ENCODE assay signal across 15 mouse cellular contexts in the genomic region with DNA sequence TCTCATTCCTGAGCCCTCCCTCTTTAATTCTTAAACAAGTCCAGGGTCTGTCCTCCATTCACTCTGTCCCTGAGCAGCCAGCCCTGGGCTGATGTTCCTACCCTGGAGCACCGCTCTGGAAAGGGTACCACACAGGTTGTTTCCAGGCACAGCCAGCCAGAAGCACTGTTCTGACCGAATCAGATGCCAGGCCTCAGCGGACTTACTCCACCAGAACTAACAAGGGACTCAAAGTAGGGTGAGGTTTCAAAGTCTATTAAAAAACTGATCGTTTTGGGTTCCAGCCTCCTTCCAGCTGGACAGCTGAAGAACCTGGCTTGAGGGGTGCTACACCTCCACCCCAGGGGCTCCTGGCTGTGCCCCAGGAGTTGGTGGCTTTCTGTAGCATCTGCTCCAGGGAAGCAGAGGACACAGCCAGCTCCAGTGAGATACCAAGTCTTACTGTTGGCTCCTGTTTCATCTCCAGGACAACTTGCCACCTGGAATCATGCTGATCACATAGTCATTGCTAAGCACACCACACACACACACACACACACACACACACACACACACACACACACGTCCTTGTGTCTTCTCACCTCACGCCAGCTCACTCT. TPM values are rescaled to one million over a fixed set of nuclear protein-coding genes. Genes with fewer than 3 reads are reported as not detected.
A peak's percentile ranks its signal among the peaks of the same experiment; 100 is the strongest.
DNase-seq lines count a peak whose midpoint lies in the region; ATAC-seq and TF ChIP-seq lines count a peak whose summit lies in the region.
"Had no signal": no experiment of that assay in that cellular context is flagged by ENCODE, and none has a peak within 500 bp of the region (broad histone marks: within the 10 kb centered on the region; RNA-seq: fewer than 3 reads in every experiment).

No protein-coding gene starts in this region.

- H3K4me3 ChIP-seq in forebrain, embryonic 13.5 days, result no peak overlapping the region
- no peak overlapping the region for H3K4me3 ChIP-seq in forebrain, embryonic 11.5 days (ENCODE audit: low read depth, low read length)
- no peak overlapping the region for H3K4me3 ChIP-seq in hindbrain, postnatal 0 days (ENCODE audit: low read length)
- H3K4me3 ChIP-seq in hindbrain, embryonic 11.5 days (ENCODE audit: low read depth, low read length), result no peak overlapping the region
- no peak overlapping the region for H3K4me3 ChIP-seq in neural tube, embryonic 15.5 days (replicated peaks)
- H3K4me3 ChIP-seq: embryonic facial prominence, embryonic 12.5 days; heart, adult 2 months; liver, embryonic 15.5 days had no signal

- H3K27me3 ChIP-seq in forebrain, embryonic 13.5 days, result no peaks in the 10 kb centered on the region
- no peaks in the 10 kb centered on the region for H3K27me3 ChIP-seq in forebrain, embryonic 11.5 days (ENCODE audit: control insufficient read depth, insufficient read depth, low read length)
- no peaks in the 10 kb centered on the region for H3K27me3 ChIP-seq in hindbrain, postnatal 0 days (ENCODE audit: insufficient read depth, low read length)
- H3K27me3 ChIP-seq in hindbrain, embryonic 11.5 days (ENCODE audit: control insufficient read depth, insufficient read depth, low read length), result no peaks in the 10 kb centered on the region
- H3K27me3 ChIP-seq in neural tube, embryonic 15.5 days (replicated peaks), result no peaks in the 10 kb centered on the region
- H3K27me3 ChIP-seq: embryonic facial prominence, embryonic 12.5 days; liver, embryonic 15.5 days; Patski had no signal

- H3K4me2 ChIP-seq in forebrain, embryonic 13.5 days, result no peak overlapping the region
- no peak overlapping the region for H3K4me2 ChIP-seq in forebrain, embryonic 11.5 days (ENCODE audit: low read depth, low read length, severe bottlenecking)
- no peak overlapping the region for H3K4me2 ChIP-seq in hindbrain, postnatal 0 days (ENCODE audit: low read depth, low read length)
- H3K4me2 ChIP-seq in hindbrain, embryonic 11.5 days (replicated peaks; ENCODE audit: low read depth, low read length), result no peak overlapping the region
- H3K4me2 ChIP-seq in neural tube, embryonic 15.5 days, result no peak overlapping the region
- H3K4me2 ChIP-seq: embryonic facial prominence, embryonic 12.5 days; liver, embryonic 15.5 days had no signal

- no peak overlapping the region for H3K9ac ChIP-seq in forebrain, embryonic 13.5 days
- H3K9ac ChIP-seq in forebrain, embryonic 11.5 days (ENCODE audit: low read length), result no peak overlapping the region
- no peak overlapping the region for H3K9ac ChIP-seq in hindbrain, postnatal 0 days (replicated peaks; ENCODE audit: low read length)
- H3K9ac ChIP-seq in hindbrain, embryonic 11.5 days (ENCODE audit: low read depth, low read length), result no peak overlapping the region
- H3K9ac ChIP-seq in neural tube, embryonic 15.5 days (replicated peaks), result no peak overlapping the region
- H3K9ac ChIP-seq: embryonic facial prominence, embryonic 12.5 days; liver, embryonic 15.5 days had no signal

- WGBS in forebrain, embryonic 13.5 days, result 76% methylated on average over 6 of the region's 6 CpGs
- WGBS in forebrain, embryonic 11.5 days, result 75% methylated on average over 6 of the region's 6 CpGs
- WGBS in hindbrain, postnatal 0 days, result 53% methylated on average over 6 of the region's 6 CpGs
- 60% methylated on average over 6 of the region's 6 CpGs for WGBS in hindbrain, embryonic 11.5 days
- WGBS in neural tube, embryonic 15.5 days, result 71% methylated on average over 6 of the region's 6 CpGs

- no peak for ATAC-seq in forebrain, embryonic 13.5 days
- no peak for ATAC-seq in forebrain, embryonic 11.5 days (replicated peaks; ENCODE audit: low FRiP score)
- ATAC-seq in hindbrain, postnatal 0 days, result no peak
- ATAC-seq in hindbrain, embryonic 11.5 days (ENCODE audit: low FRiP score), result no peak
- no peak for ATAC-seq in neural tube, embryonic 15.5 days (ENCODE audit: low FRiP score)
- ATAC-seq: Patski had no signal

- no peak for DNase-seq in forebrain, embryonic 11.5 days (ENCODE audit: low spot score)
- no peak for DNase-seq in hindbrain, postnatal 0 days (ENCODE audit: low spot score)
- no peak for DNase-seq in hindbrain, embryonic 11.5 days (ENCODE audit: low spot score)
- no peak for DNase-seq in neural tube, embryonic 10.5 days (ENCODE audit: extremely low spot score, low spot score)
- no peak for DNase-seq in adrenal gland, postnatal 25 days
- DNase-seq in ovary, postnatal 14 days (ENCODE audit: low spot score), result no peak
- DNase-seq: heart, adult 2 months; midbrain, embryonic 14.5 days had no signal

- H3K27ac ChIP-seq in forebrain, embryonic 13.5 days, result 0 out of 2 replicates have a peak overlapping the region, but pooled peaks have one; percentile 10
- H3K27ac ChIP-seq in forebrain, embryonic 11.5 days (ENCODE audit: low read depth, low read length), result no peak overlapping the region
- H3K27ac ChIP-seq in hindbrain, postnatal 0 days, result peak overlapping the region; percentile 41; the same call in 1 of the 2 replicates
- no peak overlapping the region for H3K27ac ChIP-seq in hindbrain, embryonic 11.5 days (ENCODE audit: low read depth, low read length)
- H3K27ac ChIP-seq in neural tube, embryonic 15.5 days (replicated peaks), result peak overlapping the region; percentile 51
- H3K27ac ChIP-seq: embryonic facial prominence, embryonic 12.5 days; heart, adult 2 months; liver, embryonic 15.5 days had no signal

- TF ChIP-seq CTCF in hindbrain, postnatal 0 days (IDR thresholded peaks at IDR 0.05; ENCODE audit: low read depth), result no peak

- 0 out of 2 replicates have a peak, but pooled peaks cover 6% of the 10 kb centered on the region for H3K4me1 ChIP-seq in forebrain, embryonic 13.5 days
- H3K4me1 ChIP-seq in forebrain, embryonic 11.5 days (replicated peaks; ENCODE audit: control insufficient read depth, insufficient read depth, low read length), result no peaks in the 10 kb centered on the region
- H3K4me1 ChIP-seq in hindbrain, postnatal 0 days (ENCODE audit: insufficient read depth, low read length), result peaks cover 8% of the 10 kb centered on the region
- H3K4me1 ChIP-seq in hindbrain, embryonic 11.5 days (replicated peaks; ENCODE audit: control insufficient read depth, insufficient read depth, low read length), result no peaks in the 10 kb centered on the region
- H3K4me1 ChIP-seq in neural tube, embryonic 15.5 days, result peaks cover 13% of the 10 kb centered on the region

- no peaks in the 10 kb centered on the region for H3K9me3 ChIP-seq in forebrain, embryonic 13.5 days (replicated peaks)
- H3K9me3 ChIP-seq in forebrain, embryonic 11.5 days (ENCODE audit: control insufficient read depth, low read length), result no peaks in the 10 kb centered on the region
- no peaks in the 10 kb centered on the region for H3K9me3 ChIP-seq in hindbrain, postnatal 0 days (ENCODE audit: low read length)
- H3K9me3 ChIP-seq in hindbrain, embryonic 11.5 days (ENCODE audit: control insufficient read depth, low read length), result no peaks in the 10 kb centered on the region
- H3K9me3 ChIP-seq in neural tube, embryonic 15.5 days (replicated peaks), result no peaks in the 10 kb centered on the region
- H3K9me3 ChIP-seq: embryonic facial prominence, embryonic 12.5 days; liver, embryonic 15.5 days had no signal

- no peaks in the 10 kb centered on the region for H3K36me3 ChIP-seq in forebrain, embryonic 13.5 days (ENCODE audit: poor library complexity, severe bottlenecking)
- no peaks in the 10 kb centered on the region for H3K36me3 ChIP-seq in forebrain, embryonic 11.5 days (ENCODE audit: control insufficient read depth, insufficient read depth, low read length)
- no peaks in the 10 kb centered on the region for H3K36me3 ChIP-seq in hindbrain, postnatal 0 days (ENCODE audit: insufficient read depth, low read length)
- no peaks in the 10 kb centered on the region for H3K36me3 ChIP-seq in hindbrain, embryonic 11.5 days (ENCODE audit: control insufficient read depth, insufficient read depth, low read length)
- H3K36me3 ChIP-seq in neural tube, embryonic 15.5 days, result no peaks in the 10 kb centered on the region
- H3K36me3 ChIP-seq: embryonic facial prominence, embryonic 12.5 days; liver, embryonic 15.5 days had no signal

RNA-seq across cellular contexts. Expression of a gene that starts 12.0 kb away (rescaled TPM):
- polyA plus RNA-seq in forebrain, embryonic 13.5 days (2015; fragmentation: Nextera tagmentation; extraction: Ambion mirVana), result not detected in 2 replicates
- polyA plus RNA-seq in forebrain, embryonic 11.5 days (2014; fragmentation: Nextera tagmentation; extraction: Ambion mirVana), result not detected in 2 replicates
- total RNA-seq in hindbrain, postnatal 0 days (2014; rRNA removed), result 0.25 TPM in 1 of 2 replicates, not detected in the other
- polyA plus RNA-seq in hindbrain, postnatal 0 days (2015; fragmentation: Nextera tagmentation; extraction: Ambion mirVana), result 0.05 and 0.09 TPM in 2 replicates
- polyA plus RNA-seq in hindbrain, embryonic 11.5 days (2014; fragmentation: Nextera tagmentation; extraction: Ambion mirVana), result not detected in 2 replicates
- polyA plus RNA-seq in neural tube, embryonic 15.5 days (2015; fragmentation: Nextera tagmentation; extraction: Ambion mirVana), result not detected in 2 replicates
- 0.58 TPM in 1 of 2 replicates, not detected in the other for total RNA-seq in adrenal gland, postnatal 25 days (2021)
- total RNA-seq: left cerebral cortex, postnatal 4 days had no signal
- polyA plus RNA-seq: embryonic facial prominence, embryonic 12.5 days; liver, embryonic 15.5 days; midbrain, embryonic 14.5 days; neural tube, embryonic 11.5 days had no signal

RNA-seq across cellular contexts. Expression of a gene that starts 56.7 kb away (rescaled TPM):
- polyA plus RNA-seq in forebrain, embryonic 13.5 days (2015; fragmentation: Nextera tagmentation; extraction: Ambion mirVana), result 19.4 and 19.8 TPM in 2 replicates
- polyA plus RNA-seq in forebrain, embryonic 11.5 days (2014; fragmentation: Nextera tagmentation; extraction: Ambion mirVana), result 30.9 and 31.6 TPM in 2 replicates
- total RNA-seq in hindbrain, postnatal 0 days (2014; rRNA removed), result 17.4 and 19.2 TPM in 2 replicates
- polyA plus RNA-seq in hindbrain, postnatal 0 days (2015; fragmentation: Nextera tagmentation; extraction: Ambion mirVana), result 13.8 TPM in 2 replicates
- 34.0 and 38.4 TPM in 2 replicates for polyA plus RNA-seq in hindbrain, embryonic 11.5 days (2014; fragmentation: Nextera tagmentation; extraction: Ambion mirVana)
- 16.8 and 20.4 TPM in 2 replicates for polyA plus RNA-seq in neural tube, embryonic 15.5 days (2015; fragmentation: Nextera tagmentation; extraction: Ambion mirVana)
- 180 TPM in 2 replicates for total RNA-seq in adrenal gland, postnatal 25 days (2021)

Comparison
In these comparisons a context has a peak if more than half of its experiments do, and no peak if none do; other contexts are left out.
1. H3K27ac ChIP-seq: peak in forebrain, embryonic 13.5 days (single experiment), hindbrain, postnatal 0 days (single experiment) and neural tube, embryonic 15.5 days (single experiment); none in forebrain, embryonic 11.5 days (single experiment) and hindbrain, embryonic 11.5 days (single experiment).